Mouse (Mus musculus) frontal cortex, adult (tissue): Measurements from ENCODE around the gene 4833427G06Rik.

Experiments used
- ATAC-seq: cut with Nextera tagmentation; 2 replicates; pipeline ENCODE4 v1.9.2; 2017; ENCODE audit warnings: mild to moderate bottlenecking, moderate library complexity, mixed read lengths; ENCODE audit not compliant: low TSS enrichment

The 4833427G06Rik gene

GRCm38 (mm10) chr9:51068202-51068601, 33.7 kb downstream of the 4833427G06Rik start:
- ATAC-seq: no peak

DNA sequence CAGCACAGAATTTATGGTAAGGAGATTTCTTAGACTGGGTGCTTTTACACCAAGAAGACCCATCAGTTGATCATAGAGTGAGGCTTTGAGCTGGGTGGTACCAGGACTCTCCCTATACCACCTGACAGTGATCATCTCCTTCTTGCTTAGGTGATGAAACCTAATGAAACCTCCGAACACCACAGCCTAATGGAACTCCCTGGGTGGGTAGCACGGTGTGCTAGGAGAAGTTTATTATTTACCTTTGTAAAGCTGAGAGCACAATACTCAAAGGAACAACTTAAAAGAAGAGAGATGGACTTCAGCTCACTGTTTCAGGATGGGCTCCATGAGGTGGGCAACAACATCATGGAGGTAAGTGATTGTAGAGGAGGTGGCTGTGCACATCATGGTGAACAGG, 41.3 kb downstream of the 4833427G06Rik start, which contains the start of gene Btg4:
TSS of gene Btg4 (plus strand) at position 301 of the 400 bp plus-strand sequence.
- ATAC-seq: no peak

DNA sequence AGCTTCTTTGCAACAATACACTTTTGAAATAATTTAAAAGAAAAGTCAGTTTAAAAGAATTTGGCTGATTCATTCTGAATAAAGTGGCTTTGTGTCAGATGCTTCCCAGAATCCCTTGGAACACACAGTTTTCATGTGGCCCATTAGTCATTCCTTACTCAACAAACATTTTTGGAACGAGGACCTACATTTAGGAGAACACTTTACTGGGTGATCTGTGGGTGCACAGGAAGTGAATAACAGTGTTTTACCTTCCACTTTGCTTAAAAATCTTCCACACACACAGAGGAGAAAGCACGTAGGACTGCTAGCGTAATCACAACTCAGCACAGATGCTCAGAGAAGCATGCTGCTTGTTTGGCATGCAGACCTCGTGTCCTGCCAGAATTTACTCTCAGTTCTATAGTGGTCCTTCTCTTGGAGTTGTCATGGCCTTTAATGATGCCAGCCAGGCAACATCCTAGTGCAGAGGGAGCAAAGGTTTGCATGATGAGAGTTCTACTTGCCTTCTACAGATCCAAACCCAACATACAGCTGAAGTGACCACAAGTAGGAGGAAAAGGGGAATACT, 42.8 kb downstream of the 4833427G06Rik start:
- peak; percentile 96 for ATAC-seq

- 0 out of 2 replicates have a peak, but pooled peaks have one; percentile 51 for ATAC-seq
These were observed 45.2 kb downstream of the 4833427G06Rik start for GRCm38 (mm10) chr9:51056360-51057324.

- ATAC-seq: no peak
These were observed 49.7 kb downstream of the 4833427G06Rik start for GRCm38 (mm10) chr9:51052180-51052579.

- peak; percentile 57; the same call in 1 of the 2 replicates for ATAC-seq
These were observed 59.7 kb downstream of the 4833427G06Rik start for GRCm38 (mm10) chr9:51042136-51042535.

- ATAC-seq: no peak
These were observed 60.3 kb downstream of the 4833427G06Rik start for GRCm38 (mm10) chr9:51041491-51041980.

DNA sequence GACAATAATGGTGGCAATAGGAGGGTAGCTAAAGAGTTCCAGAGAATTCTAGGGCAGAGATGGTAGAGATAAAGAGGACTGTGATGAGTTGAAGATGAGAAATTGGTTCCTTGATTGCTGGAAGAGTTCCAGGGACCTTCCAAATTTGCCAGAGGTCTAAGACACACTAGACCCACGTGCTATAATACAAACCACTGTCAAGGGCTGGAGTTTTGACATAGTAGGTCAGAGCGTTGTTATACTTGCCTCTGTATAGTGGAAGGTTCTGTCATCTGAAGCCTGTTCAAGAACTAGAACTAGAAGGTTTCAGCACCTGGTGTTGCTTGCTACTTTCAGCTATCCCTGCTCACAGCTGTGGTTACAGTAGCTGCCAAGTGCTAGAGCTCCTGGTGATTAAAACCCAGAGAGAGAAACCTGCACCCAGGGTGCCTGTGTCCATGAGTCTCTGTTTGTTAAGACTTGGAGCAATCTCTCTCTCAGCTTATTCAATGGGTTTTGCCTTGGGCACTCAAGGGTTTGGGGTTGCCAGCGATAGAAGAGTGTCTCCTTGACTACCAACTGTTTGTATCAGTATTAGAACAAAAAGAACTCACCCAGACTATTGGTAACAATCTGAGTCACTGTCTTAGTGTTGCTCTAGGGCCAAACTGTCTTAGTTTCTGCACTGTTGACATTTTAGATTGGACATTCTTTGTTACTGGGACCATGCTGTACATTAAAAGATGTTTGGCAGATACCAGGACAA, 68.9 kb downstream of the 4833427G06Rik start:
- ATAC-seq: no peak

- no peak for ATAC-seq
These were observed 69.6 kb downstream of the 4833427G06Rik start for GRCm38 (mm10) chr9:51032291-51032690.

DNA sequence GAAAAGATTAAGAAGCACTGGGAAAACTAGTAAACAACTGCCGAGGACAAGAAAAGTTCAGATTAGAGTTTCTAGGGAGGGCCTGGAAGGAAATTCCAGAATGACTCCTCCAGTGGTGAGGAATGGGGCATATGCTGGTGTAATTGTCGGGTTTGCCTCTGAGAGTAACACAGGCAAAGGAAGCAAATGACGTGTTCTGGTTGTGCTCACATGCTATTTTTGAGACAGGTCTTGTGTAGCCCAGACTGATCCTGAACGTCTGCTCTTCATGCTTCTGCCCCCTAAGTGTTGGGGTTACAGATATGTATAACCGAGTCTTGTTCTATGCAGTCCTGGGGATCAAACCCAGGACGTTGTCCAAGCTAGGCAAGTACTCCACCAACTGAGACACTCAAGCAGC, 70.3 kb downstream of the 4833427G06Rik start:
- ATAC-seq: no peak
